Mouse (Mus musculus): ENCODE results near the gene Gm20696.

- TF ChIP-seq CTCF (conservative IDR thresholded peaks at IDR 0.05 in 1 of 2, IDR thresholded peaks at IDR 0.05 in 1 of 2; ENCODE audit: low read depth in 2 of 2, low read length in 2 of 2), result no peak
- TF ChIP-seq USF2 (conservative IDR thresholded peaks at IDR 0.05; ENCODE audit: low read depth, low read length), result no peak
- TF ChIP-seq ZC3H11A (IDR thresholded peaks at IDR 0.05; ENCODE audit: low read depth, low read length), result no peak
Observed at GRCm38 (mm10) chr6:99688513-99688912, 21.9 kb upstream of the Gm20696 start.
